Mouse (Mus musculus) small intestine, adult 2 months (tissue): ENCODE data around the gene Ctnnbl1.

Source experiments
- CTCF ChIP-seq: fragments of 200-500 bp; IDR thresholded peaks from 2 replicates; pipeline ENCODE4 v1.5.1; 2012; ENCODE audit warnings: low read depth, mild to moderate bottlenecking, control low read depth, inconsistent platforms, low read length, moderate library complexity, mixed read lengths; ENCODE audit not compliant: insufficient replicate concordance, insufficient read length; ENCODE audit errors: extremely low read depth
- POLR2A ChIP-seq: fragments of 200-500 bp; IDR thresholded peaks from 2 replicates; pipeline ENCODE4 v1.6.1; 2012; ENCODE audit warnings: low read depth, mild to moderate bottlenecking, control low read depth, inconsistent platforms, low read length, moderate library complexity

GRCm38 (mm10) chr2:157814116-157814964 is 77.1 kb downstream of the Ctnnbl1 start:
- no peak for TF ChIP-seq CTCF
- TF ChIP-seq POLR2A, result no peak
